Mouse (Mus musculus) olfactory bulb, adult 2 months (tissue): ENCODE measurements at regions not wholly inside any gene's neighbourhood (a gene's known extent, or its start where the extent isn't known, plus 50 kb on each side); places are given as distances from the start of the nearest gene placed in this dataset.

ENCODE experiments used
- H3K27ac ChIP-seq: fragments of 200-500 bp; 2 replicates; pipeline ENCODE4 v1.5.1; 2012; ENCODE audit warnings: low read depth, low read length; ENCODE audit not compliant: insufficient read depth
- H3K4me1 ChIP-seq: fragments of 200-500 bp; 2 replicates; pipeline ENCODE4 v1.6.1; 2012; ENCODE audit warnings: low read length; ENCODE audit not compliant: control insufficient read depth, insufficient read depth
- H3K4me3 ChIP-seq: fragments of 200-500 bp; 2 replicates; pipeline ENCODE4 v1.5.1; 2012; ENCODE audit warnings: mild to moderate bottlenecking, low read depth, low read length, moderate library complexity; ENCODE audit not compliant: insufficient read depth
- CTCF ChIP-seq: fragments of 200-500 bp; IDR thresholded peaks from 2 replicates; pipeline ENCODE4 v1.5.1; 2012; ENCODE audit warnings: low read depth, mild to moderate bottlenecking, low read length, moderate library complexity; ENCODE audit not compliant: insufficient read depth
- POLR2A ChIP-seq: fragments of 200-500 bp; IDR thresholded peaks from 2 replicates; pipeline ENCODE4 v1.6.1; 2012; ENCODE audit warnings: mild to moderate bottlenecking, low read depth, low read length, moderate library complexity; ENCODE audit not compliant: insufficient read depth
- WGBS: fragments of 180-500 bp; shearing (Covaris S2); methylation state at CpG from one replicate; pipeline ENCODE4 v1.1.7; 2018; 5-methylcytosine and 5-hydroxymethylcytosine counted together

GRCm38 (mm10) chr4:140433744-140434542, 187.4 kb upstream of the Igsf21 start:
- no peak overlapping the region for H3K4me3 ChIP-seq
- 60% methylated on average over 11 of the region's 11 CpGs for WGBS
- H3K4me1 ChIP-seq, result peaks cover 27% of the 10 kb centered on the region
- H3K27ac ChIP-seq, result no peak overlapping the region
- TF ChIP-seq CTCF (no peak), POLR2A (no peak)

DNA sequence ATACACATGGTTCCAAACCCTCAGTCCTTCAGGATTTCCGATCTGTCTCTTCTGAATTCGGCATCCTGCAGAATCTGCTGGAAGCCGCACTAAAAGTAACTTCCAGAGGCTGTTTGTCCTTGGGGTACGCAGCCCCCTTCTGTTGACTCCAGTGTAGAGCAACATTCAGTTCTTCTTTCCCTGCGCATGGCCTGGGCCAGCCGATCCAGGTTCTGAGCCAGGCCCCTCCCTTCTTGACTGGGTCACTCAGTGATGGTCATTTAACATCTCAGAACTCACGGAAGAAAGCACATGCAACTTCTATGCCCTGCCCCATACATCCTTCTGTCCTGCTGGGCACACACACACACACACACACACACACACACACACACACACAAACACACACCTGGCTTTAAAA, 185.5 kb upstream of the Igsf21 start:
- Histone ChIP-seq H3K27ac (no peak overlapping the region), H3K4me3 (no peak overlapping the region), H3K4me1 (peaks cover 21% of the 10 kb centered on the region)
- no peak for TF ChIP-seq CTCF
- no peak for TF ChIP-seq POLR2A
- 90% methylated on average over 7 of the region's 7 CpGs for WGBS

DNA sequence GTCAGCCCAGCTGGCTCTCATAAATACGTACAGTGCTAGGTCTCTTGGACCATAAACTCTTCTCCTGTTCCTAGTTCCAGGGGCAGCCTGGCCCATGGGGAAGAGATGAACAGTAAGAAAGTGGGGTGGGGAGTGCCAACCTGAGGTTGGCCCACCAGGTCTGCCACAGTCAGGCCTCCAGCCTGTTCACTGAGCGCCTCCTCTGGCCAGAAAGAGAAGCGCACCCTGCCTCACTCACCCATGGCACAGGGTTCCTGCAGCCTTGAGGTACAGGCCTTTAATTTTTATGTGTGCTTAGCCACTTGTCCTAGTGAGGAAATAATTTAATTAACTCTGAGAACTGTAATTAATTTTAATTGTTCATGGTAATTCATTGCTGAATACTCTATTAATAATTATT, 180.5 kb upstream of the Igsf21 start:
- WGBS, result 86% methylated on average over 3 of the region's 3 CpGs
- no peak overlapping the region for H3K4me3 ChIP-seq
- no peak overlapping the region for H3K27ac ChIP-seq
- TF ChIP-seq POLR2A (no peak), CTCF (no peak)
- peaks cover 6% of the 10 kb centered on the region for H3K4me1 ChIP-seq

DNA sequence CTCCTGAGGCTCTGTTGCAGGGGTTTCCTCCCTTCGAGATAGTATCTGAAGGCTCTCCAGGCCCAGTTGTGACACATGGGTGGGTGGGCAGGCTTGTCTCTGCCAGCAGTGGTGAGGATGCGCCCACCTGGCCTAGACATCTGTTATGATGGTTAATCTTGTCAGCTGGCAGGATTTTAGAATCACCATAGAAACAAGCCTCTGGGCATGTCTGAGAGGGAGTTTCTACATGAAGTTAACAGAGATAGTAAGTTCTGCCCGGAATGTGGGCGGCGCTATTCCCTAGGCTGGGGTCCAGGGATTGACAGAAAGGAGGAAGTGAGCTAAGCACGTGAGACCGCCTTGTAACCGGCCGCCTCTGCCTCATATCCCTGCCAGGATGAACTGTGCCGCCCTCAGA, 177.2 kb upstream of the Igsf21 start:
- 90% methylated on average over 10 of the region's 10 CpGs for WGBS
- no peak overlapping the region for H3K4me3 ChIP-seq
- no peak for TF ChIP-seq POLR2A
- no peak for TF ChIP-seq CTCF
- H3K27ac ChIP-seq, result no peak overlapping the region
- H3K4me1 ChIP-seq, result peaks cover 28% of the 10 kb centered on the region

DNA sequence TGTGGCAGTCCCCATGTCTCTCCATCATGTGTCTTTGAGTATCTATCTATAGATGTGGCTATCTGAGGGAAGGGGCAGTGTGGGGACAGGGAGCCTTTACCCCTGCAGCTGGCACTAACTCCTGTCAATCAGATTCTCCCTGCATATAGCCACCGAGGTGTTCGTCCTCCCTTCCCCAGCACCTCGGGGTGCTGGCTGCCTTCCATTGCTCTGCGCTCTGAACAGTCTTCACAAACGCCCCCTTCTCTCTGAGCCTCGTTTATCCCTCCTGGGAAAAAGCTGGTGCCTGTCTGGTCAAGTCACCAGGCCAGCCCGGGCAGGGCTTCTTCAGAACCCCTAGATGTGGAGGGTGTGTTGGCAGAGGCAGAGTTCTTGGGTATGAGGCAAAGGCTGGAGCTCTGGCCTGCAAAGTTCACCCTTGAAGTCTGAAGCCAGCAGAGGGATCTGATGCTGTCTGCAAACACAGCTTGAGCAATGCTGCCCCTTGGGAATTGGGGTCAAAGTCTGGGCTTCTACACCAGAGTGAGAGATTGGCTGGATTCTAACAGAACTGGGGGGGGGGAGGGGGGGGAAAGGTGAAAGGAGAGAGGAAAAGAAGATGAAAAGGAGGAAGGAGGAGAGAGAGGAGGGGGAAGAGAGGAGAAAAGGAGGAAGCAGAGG, 175.5 kb upstream of the Igsf21 start:
- Histone ChIP-seq H3K4me1 (peaks cover 28% of the 10 kb centered on the region), H3K27ac (no peak overlapping the region), H3K4me3 (no peak overlapping the region)
- WGBS, result 34% methylated on average over 7 of the region's 7 CpGs
- TF ChIP-seq CTCF (no peak), POLR2A (no peak)

DNA sequence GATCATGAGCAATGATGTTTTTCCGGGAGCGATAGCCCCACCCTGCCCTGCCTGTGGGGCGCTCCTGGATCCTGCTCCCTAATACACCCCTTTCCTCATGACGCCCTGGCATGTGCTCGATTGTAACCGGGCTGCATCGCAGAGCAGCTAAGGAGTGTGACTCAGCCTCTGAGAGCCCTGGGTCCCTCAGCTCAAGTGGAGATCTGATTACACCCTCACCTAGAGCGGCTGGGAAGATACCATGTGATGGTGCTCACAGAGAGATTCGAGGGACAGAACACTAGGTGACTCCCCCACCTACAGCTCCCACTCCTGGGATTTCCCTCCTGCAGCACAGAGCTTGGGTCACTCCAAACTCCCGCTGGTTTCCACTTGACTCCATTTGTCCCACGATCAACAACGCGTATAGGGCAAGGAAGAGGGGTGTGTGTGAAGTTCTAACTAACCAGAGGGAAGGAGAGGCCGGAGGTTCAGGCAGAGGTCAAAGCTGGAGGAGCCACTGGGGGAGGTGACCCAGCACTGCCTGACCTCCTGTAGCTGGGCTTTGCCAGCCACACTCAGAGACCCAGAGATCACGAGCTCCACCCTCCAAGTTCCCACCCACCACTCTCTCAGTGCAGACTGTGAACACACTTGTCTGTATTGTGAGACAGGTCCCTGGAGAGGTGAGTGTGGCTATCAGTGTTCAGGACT, 173.3 kb upstream of the Igsf21 start:
- no peak overlapping the region for H3K4me3 ChIP-seq
- TF ChIP-seq POLR2A (no peak), CTCF (no peak)
- 53% methylated on average over 15 of the region's 15 CpGs for WGBS
- H3K4me1 ChIP-seq, result peaks cover 28% of the 10 kb centered on the region
- no peak overlapping the region for H3K27ac ChIP-seq

- WGBS, result 45% methylated on average over 17 of the region's 17 CpGs
- no peak for TF ChIP-seq CTCF
- no peak for TF ChIP-seq POLR2A
- H3K27ac ChIP-seq, result no peak overlapping the region
- H3K4me3 ChIP-seq, result no peak overlapping the region
- H3K4me1 ChIP-seq, result peaks cover 6% of the 10 kb centered on the region
These were observed 165.8 kb upstream of the Igsf21 start for GRCm38 (mm10) chr4:140412312-140412930.

DNA sequence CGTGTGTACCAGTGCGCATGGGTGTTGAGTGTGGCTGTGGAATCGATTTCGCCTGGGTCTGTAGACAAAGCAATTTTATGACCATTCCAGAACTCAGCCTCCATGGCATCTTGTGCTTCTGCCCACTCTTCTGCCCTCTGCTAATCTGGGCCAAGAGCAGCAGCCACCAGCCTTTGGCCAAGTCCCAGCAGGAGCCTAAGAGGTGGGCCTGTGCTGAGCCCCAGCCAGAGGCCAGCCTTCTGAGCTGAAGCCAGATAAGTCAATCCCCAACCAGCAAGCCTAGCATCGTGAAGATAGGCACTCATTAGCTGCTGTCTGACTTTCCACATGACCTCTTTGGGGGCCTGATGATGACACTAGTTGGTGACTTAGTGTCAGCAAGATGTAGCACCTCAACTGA, 161.9 kb upstream of the Igsf21 start:
- WGBS, result 84% methylated on average over 5 of the region's 5 CpGs
- Histone ChIP-seq H3K4me3 (no peak overlapping the region), H3K27ac (no peak overlapping the region), H3K4me1 (peaks cover 9% of the 10 kb centered on the region)
- TF ChIP-seq CTCF, result no peak
- TF ChIP-seq POLR2A, result no peak
